Mouse (Mus musculus) limb, embryonic 13.5 days (tissue): ENCODE measurements around the gene Gtf2e1. TPM values are rescaled to one million over a fixed set of nuclear protein-coding genes. Genes with fewer than 3 reads are reported as not detected.

Experiments
- ATAC-seq: fragments of 200-750 bp; cut with Nextera tagmentation; 2 replicates; pipeline ENCODE4 v1.8.0; 2017; ENCODE audit warnings: low read depth, moderate number of reproducible peaks, moderate TSS enrichment; ENCODE audit not compliant: low FRiP score
- H3K27ac ChIP-seq: fragments of 300-500 bp; sonication (generic); 2 replicates; pipeline ENCODE4 v1.5.1; 2015; ENCODE audit warnings: inconsistent platforms, mild to moderate bottlenecking, moderate library complexity
- H3K27me3 ChIP-seq: fragments of 300-500 bp; sonication (generic); 2 replicates; pipeline ENCODE4 v1.6.1; 2015; ENCODE audit warnings: mild to moderate bottlenecking, inconsistent platforms
- H3K36me3 ChIP-seq: fragments of 300-500 bp; sonication (generic); 2 replicates; pipeline ENCODE4 v1.6.1; 2015; ENCODE audit warnings: inconsistent platforms, mild to moderate bottlenecking, moderate library complexity
- H3K4me1 ChIP-seq: fragments of 300-500 bp; sonication (generic); 2 replicates; pipeline ENCODE4 v1.6.1; 2015; ENCODE audit warnings: inconsistent platforms
- H3K4me2 ChIP-seq: fragments of 300-500 bp; sonication (generic); replicated peaks from 2 replicates; pipeline ENCODE4 v1.6.1; 2015; ENCODE audit warnings: inconsistent platforms, mild to moderate bottlenecking, moderate library complexity
- H3K4me3 ChIP-seq: fragments of 300-500 bp; sonication (generic); 2 replicates; pipeline ENCODE4 v1.5.1; 2015; ENCODE audit warnings: moderate library complexity, mild to moderate bottlenecking, inconsistent platforms
- H3K9ac ChIP-seq: fragments of 300-500 bp; sonication (generic); 2 replicates; pipeline ENCODE4 v1.6.1; 2015; ENCODE audit warnings: mild to moderate bottlenecking, inconsistent platforms
- H3K9me3 ChIP-seq: fragments of 300-500 bp; sonication (generic); 2 replicates; pipeline ENCODE4 v1.6.1; 2016; ENCODE audit warnings: inconsistent platforms
- WGBS: fragments of 180-500 bp; shearing (Covaris S2); methylation state at CpG from one replicate; pipeline ENCODE4 v1.1.7; 2015; 5-methylcytosine and 5-hydroxymethylcytosine counted together
- polyA plus RNA-seq: library from polyadenylated mRNA; unstranded; fragments of >200 nt; fragmentation: Nextera tagmentation; extraction: Ambion mirVana; gene quantifications from 2 replicates; pipeline ENCODE4 v1.2.1, GENCODE M21; 2015

Gtf2e1 gene
- polyA plus RNA-seq, 1 experiment from 2014 or later, result 33.9 TPM

- no peak overlapping the region for H3K4me3 ChIP-seq
- WGBS, result 88% methylated on average over 6 of the region's 6 CpGs
- H3K36me3 ChIP-seq, result peaks cover 50% of the 10 kb centered on the region
Measured at GRCm38 (mm10) chr16:37516376-37516993, 23.1 kb downstream of the Gtf2e1 start.

GRCm38 (mm10) chr16:37514644-37515043 lies 24.9 kb downstream of the Gtf2e1 start:
- no peaks in the 10 kb centered on the region for H3K27me3 ChIP-seq
- H3K4me1 ChIP-seq, result no peaks in the 10 kb centered on the region
- no peak overlapping the region for H3K4me2 ChIP-seq
- no peak for ATAC-seq
- no peak overlapping the region for H3K4me3 ChIP-seq
- H3K27ac ChIP-seq, result no peak overlapping the region
- peaks cover 47% of the 10 kb centered on the region for H3K36me3 ChIP-seq
- no peak overlapping the region for H3K9ac ChIP-seq
- no peaks in the 10 kb centered on the region for H3K9me3 ChIP-seq
- 83% methylated on average over 8 of the region's 8 CpGs for WGBS

More at GRCm38 (mm10) chr16:37516376-37516993, 23.1 kb downstream of the Gtf2e1 start:
- Histone ChIP-seq H3K27ac (no peak overlapping the region), H3K9me3 (no peaks in the 10 kb centered on the region), H3K4me2 (no peak overlapping the region), H3K27me3 (no peaks in the 10 kb centered on the region), H3K9ac (no peak overlapping the region), H3K4me1 (no peaks in the 10 kb centered on the region)
- no peak for ATAC-seq

GRCm38 (mm10) chr16:37511489-37511888 lies 28.1 kb downstream of the Gtf2e1 start:
- 95% methylated on average over 15 of the region's 15 CpGs for WGBS
- ATAC-seq, result no peak
- H3K27ac ChIP-seq, result no peak overlapping the region

GRCm38 (mm10) chr16:37506751-37507150 lies 32.8 kb downstream of the Gtf2e1 start:
- Histone ChIP-seq H3K9ac (no peak overlapping the region), H3K27me3 (no peaks in the 10 kb centered on the region), H3K36me3 (peaks cover 16% of the 10 kb centered on the region), H3K9me3 (no peaks in the 10 kb centered on the region), H3K27ac (no peak overlapping the region), H3K4me2 (no peak overlapping the region), H3K4me3 (no peak overlapping the region), H3K4me1 (no peaks in the 10 kb centered on the region)
- WGBS, result 92% methylated on average over 9 of the region's 9 CpGs
- ATAC-seq, result no peak

More at GRCm38 (mm10) chr16:37511489-37511888, 28.1 kb downstream of the Gtf2e1 start:
- no peak overlapping the region for H3K4me3 ChIP-seq
- H3K4me2 ChIP-seq, result no peak overlapping the region
- no peaks in the 10 kb centered on the region for H3K4me1 ChIP-seq
- no peak overlapping the region for H3K9ac ChIP-seq
- H3K36me3 ChIP-seq, result peaks cover 38% of the 10 kb centered on the region
- no peaks in the 10 kb centered on the region for H3K27me3 ChIP-seq
- H3K9me3 ChIP-seq, result no peaks in the 10 kb centered on the region

- ATAC-seq, result no peak
- H3K4me3 ChIP-seq, result no peak overlapping the region
- no peaks in the 10 kb centered on the region for H3K36me3 ChIP-seq
- H3K9me3 ChIP-seq, result no peaks in the 10 kb centered on the region
- no peak overlapping the region for H3K9ac ChIP-seq
- no peaks in the 10 kb centered on the region for H3K27me3 ChIP-seq
- WGBS, result 35% methylated on average over 1 of the region's 1 CpGs
- no peak overlapping the region for H3K27ac ChIP-seq
- no peak overlapping the region for H3K4me2 ChIP-seq
- H3K4me1 ChIP-seq, result no peaks in the 10 kb centered on the region
Measured at GRCm38 (mm10) chr16:37504517-37504916, 35.1 kb downstream of the Gtf2e1 start.

GRCm38 (mm10) chr16:37498581-37498980 lies 41.0 kb downstream of the Gtf2e1 start:
- Histone ChIP-seq H3K4me3 (no peak overlapping the region), H3K4me1 (no peaks in the 10 kb centered on the region), H3K9me3 (no peaks in the 10 kb centered on the region), H3K27me3 (no peaks in the 10 kb centered on the region), H3K9ac (no peak overlapping the region), H3K4me2 (no peak overlapping the region), H3K36me3 (no peaks in the 10 kb centered on the region), H3K27ac (no peak overlapping the region)
- ATAC-seq, result no peak
- WGBS, result 76% methylated on average over 9 of the region's 9 CpGs

GRCm38 (mm10) chr16:37495017-37495416 lies 44.6 kb downstream of the Gtf2e1 start:
- no peak overlapping the region for H3K27ac ChIP-seq
- no peaks in the 10 kb centered on the region for H3K4me1 ChIP-seq
- H3K4me3 ChIP-seq, result no peak overlapping the region
- no peak overlapping the region for H3K4me2 ChIP-seq
- 78% methylated on average over 6 of the region's 6 CpGs for WGBS
- ATAC-seq, result no peak
- H3K9ac ChIP-seq, result no peak overlapping the region
- no peaks in the 10 kb centered on the region for H3K36me3 ChIP-seq
- H3K27me3 ChIP-seq, result no peaks in the 10 kb centered on the region
- no peaks in the 10 kb centered on the region for H3K9me3 ChIP-seq

GRCm38 (mm10) chr16:37486826-37487612 lies 52.6 kb downstream of the Gtf2e1 start:
- Histone ChIP-seq H3K36me3 (no peaks in the 10 kb centered on the region), H3K4me1 (no peaks in the 10 kb centered on the region), H3K27me3 (no peaks in the 10 kb centered on the region), H3K4me2 (no peak overlapping the region), H3K9ac (no peak overlapping the region), H3K9me3 (no peaks in the 10 kb centered on the region), H3K27ac (no peak overlapping the region), H3K4me3 (no peak overlapping the region)
- ATAC-seq, result no peak
- WGBS, result 95% methylated on average over 3 of the region's 3 CpGs

- no peak for ATAC-seq
- no peak overlapping the region for H3K9ac ChIP-seq
- H3K27me3 ChIP-seq, result no peaks in the 10 kb centered on the region
- no peak overlapping the region for H3K27ac ChIP-seq
- H3K4me1 ChIP-seq, result no peaks in the 10 kb centered on the region
- H3K4me3 ChIP-seq, result no peak overlapping the region
- WGBS, result 74% methylated on average over 10 of the region's 10 CpGs
- H3K36me3 ChIP-seq, result no peaks in the 10 kb centered on the region
- H3K9me3 ChIP-seq, result no peaks in the 10 kb centered on the region
- no peak overlapping the region for H3K4me2 ChIP-seq
Measured at GRCm38 (mm10) chr16:37478311-37479291, 61.0 kb downstream of the Gtf2e1 start.

GRCm38 (mm10) chr16:37472620-37473312 lies 66.8 kb downstream of the Gtf2e1 start:
- H3K27me3 ChIP-seq, result no peaks in the 10 kb centered on the region
- WGBS, result 68% methylated on average over 5 of the region's 5 CpGs
- no peak for ATAC-seq
- H3K27ac ChIP-seq, result no peak overlapping the region
- H3K9me3 ChIP-seq, result no peaks in the 10 kb centered on the region
- no peaks in the 10 kb centered on the region for H3K4me1 ChIP-seq
- no peak overlapping the region for H3K4me2 ChIP-seq
- H3K9ac ChIP-seq, result no peak overlapping the region
- no peak overlapping the region for H3K4me3 ChIP-seq
- H3K36me3 ChIP-seq, result no peaks in the 10 kb centered on the region

- H3K9me3 ChIP-seq, result no peaks in the 10 kb centered on the region
- no peak for ATAC-seq
- no peaks in the 10 kb centered on the region for H3K4me1 ChIP-seq
- H3K4me3 ChIP-seq, result no peak overlapping the region
- no peaks in the 10 kb centered on the region for H3K27me3 ChIP-seq
- 86% methylated on average over 3 of the region's 3 CpGs for WGBS
- no peaks in the 10 kb centered on the region for H3K36me3 ChIP-seq
- no peak overlapping the region for H3K9ac ChIP-seq
- H3K4me2 ChIP-seq, result no peak overlapping the region
- no peak overlapping the region for H3K27ac ChIP-seq
Measured at GRCm38 (mm10) chr16:37469595-37469994, 70.0 kb downstream of the Gtf2e1 start.
